Mouse (Mus musculus) frontal cortex, postnatal 14 days (tissue): ENCODE measurements at regions not wholly inside any gene's neighbourhood (a gene's known extent, or its start where the extent isn't known, plus 50 kb on each side); places are given as distances from the start of the nearest gene placed in this dataset.
"Not testable (repeated sequence)": the region's sequence is repeated elsewhere in the genome, so short reads cannot be mapped to it uniquely, and the experiment has no call there.

Experiments used
- DNase-seq, 2 experiments: peaks; one replicate each; pipeline ENCODE4 v3.0.0; 2022; ENCODE audit warnings: low spot score in 2 of 2

- no peak for DNase-seq
Observed at GRCm38 (mm10) chr14:86315974-86316373, 825.1 kb downstream of the Diaph3 start.

GRCm38 (mm10) chr14:86308949-86309543, 832.0 kb downstream of the Diaph3 start:
- no peak for DNase-seq

DNA sequence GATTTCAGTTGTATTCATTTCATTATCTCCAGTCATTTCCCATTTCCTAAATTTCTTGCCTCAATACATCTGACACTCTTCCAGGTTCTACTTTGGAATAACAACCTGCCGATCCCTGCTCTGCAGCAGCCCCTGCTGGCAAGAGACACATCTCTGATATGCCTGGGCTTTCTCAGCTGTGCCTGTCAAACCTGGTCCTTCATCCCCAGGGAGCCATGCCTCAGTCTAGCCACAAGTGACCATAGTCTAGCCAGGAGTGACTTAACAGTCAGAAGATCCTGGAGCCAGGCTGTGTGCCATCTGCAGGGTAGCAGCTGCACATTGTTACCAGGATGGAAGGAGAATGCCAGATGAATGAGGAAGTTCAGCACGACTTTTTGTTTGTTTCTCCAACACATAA, 833.2 kb downstream of the Diaph3 start:
- DNase-seq, result peak; percentile 26 to 51

GRCm38 (mm10) chr14:86301666-86302065, 839.4 kb downstream of the Diaph3 start:
- no peak for DNase-seq

GRCm38 (mm10) chr14:86300811-86301210, 840.2 kb downstream of the Diaph3 start:
- DNase-seq, result no peak

GRCm38 (mm10) chr14:86297991-86298390, 843.0 kb downstream of the Diaph3 start:
- no peak for DNase-seq

DNA sequence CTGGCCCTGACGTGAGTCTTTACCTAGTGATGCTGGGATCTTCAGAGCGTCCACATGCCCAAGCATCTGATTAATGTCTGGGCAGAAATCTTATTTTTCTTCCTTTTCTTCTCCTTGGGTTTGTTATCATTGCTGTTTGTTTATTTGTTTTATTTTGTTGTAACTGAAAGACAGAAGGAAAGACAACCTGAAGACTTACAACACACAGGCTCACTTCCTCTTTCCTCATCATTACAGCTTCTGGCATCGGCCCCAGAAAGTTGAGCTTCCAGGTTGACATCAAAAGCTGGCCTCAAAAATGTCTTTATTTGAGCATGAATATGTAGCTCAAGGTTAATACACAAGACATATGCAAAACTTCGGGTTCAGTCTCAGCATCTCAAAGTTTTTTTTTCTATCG, 846.4 kb downstream of the Diaph3 start:
- DNase-seq, result not testable (repeated sequence)

- DNase-seq, result no peak
Observed at GRCm38 (mm10) chr14:86293804-86294203, 847.2 kb downstream of the Diaph3 start.

GRCm38 (mm10) chr14:86293371-86293770, 847.7 kb downstream of the Diaph3 start:
- no peak for DNase-seq

DNA sequence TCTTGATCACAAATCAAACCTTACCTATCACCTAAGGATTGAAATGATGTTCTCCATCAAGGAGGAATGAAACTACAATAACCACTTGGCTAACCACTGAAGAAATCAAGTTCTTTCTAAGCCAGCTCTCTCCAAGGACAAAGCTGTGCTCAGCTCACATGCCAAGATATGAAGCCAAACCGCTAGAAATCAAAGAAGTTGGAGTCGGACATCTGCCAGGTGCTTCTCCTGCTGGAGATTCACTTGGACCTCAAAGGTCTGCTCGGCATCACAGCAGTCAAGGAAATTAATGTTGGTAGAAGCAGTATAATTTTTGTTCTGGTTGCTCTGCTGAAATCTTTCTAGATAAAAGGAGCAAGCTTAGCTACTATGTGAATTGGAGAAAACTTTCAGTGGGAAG, 850.5 kb downstream of the Diaph3 start:
- no peak for DNase-seq

GRCm38 (mm10) chr14:86261640-86262230, 879.3 kb downstream of the Diaph3 start:
- no peak for DNase-seq

DNA sequence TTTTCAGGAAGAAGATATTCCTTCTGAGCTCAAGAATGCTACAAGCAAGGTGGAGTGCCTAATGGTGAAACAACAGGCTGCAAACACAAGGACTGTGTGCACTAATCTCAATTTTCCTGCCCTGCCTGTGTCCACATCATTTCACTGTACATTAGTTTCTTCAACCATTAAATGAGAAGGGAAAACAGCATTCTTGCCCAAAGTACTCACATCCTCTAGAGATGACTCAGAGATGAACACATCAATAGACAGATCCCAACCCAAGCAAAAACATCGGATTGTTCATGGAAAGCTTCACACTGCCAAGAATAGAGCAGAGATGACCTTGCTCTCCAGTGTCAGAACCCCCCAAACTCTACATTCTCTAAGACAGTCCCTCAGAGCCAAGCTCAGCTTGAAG, 886.8 kb downstream of the Diaph3 start:
- DNase-seq, result no peak

DNA sequence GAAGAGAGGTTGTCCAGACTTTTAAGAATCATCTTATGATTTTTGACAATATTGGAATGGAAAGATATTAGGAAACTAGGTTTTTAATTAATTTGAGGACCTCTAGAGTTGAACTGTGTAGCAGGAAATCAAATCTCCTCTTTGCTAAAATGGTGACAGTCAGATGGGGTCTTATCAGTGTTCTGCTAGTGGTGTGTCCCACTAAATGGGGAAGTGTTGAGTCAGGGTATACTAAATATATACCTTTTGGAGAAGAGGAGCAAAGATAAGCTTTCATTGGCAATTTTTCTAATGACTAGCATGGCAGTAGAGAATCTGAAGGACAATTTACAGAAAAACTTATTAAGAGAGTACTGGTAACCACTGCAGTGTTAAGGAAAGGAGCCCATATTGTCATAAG, 889.4 kb downstream of the Diaph3 start:
- DNase-seq, result no peak

- DNase-seq, result peak in 1 of 2 experiments; percentile 13
Observed at GRCm38 (mm10) chr14:86247686-86248085, 893.3 kb downstream of the Diaph3 start.

DNA sequence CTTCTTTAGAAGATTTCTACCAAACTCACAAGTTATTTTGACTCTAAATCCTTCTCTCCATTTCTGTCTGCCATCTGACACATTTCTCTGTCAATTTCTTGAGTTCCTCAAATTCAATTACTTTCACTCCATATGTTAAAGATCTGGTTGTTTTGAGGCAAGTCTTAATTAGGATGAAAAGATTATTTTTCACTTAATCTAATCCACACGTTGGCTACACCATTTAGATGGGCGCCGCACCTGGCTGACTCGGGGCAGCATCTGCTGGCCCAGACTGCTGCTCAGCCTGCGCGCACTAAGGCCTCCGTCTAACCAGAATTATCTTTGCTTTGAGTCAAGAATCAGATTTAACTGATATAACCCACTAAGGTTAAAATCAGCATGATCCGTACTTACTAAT, 894.3 kb downstream of the Diaph3 start:
- no peak for DNase-seq

DNA sequence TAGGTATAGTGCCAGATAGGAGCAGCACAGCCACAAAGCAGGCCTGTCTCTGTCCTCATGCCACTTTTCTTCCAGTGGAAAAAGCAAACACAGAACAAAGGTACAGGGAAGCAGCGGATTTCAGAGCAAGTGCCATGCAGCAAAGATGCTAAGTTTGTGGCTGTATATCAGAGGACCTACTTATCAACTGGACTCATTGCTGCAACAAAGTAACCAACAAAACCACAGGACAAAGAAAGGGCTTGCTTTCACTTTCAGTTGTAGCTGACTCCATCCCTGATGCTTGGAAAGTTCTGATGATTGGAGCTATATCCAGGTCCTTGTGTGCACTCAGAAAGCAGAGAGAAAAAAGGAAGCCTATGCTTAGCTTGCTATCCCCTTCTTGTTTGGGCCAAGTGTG, 897.4 kb downstream of the Diaph3 start:
- no peak for DNase-seq

DNA sequence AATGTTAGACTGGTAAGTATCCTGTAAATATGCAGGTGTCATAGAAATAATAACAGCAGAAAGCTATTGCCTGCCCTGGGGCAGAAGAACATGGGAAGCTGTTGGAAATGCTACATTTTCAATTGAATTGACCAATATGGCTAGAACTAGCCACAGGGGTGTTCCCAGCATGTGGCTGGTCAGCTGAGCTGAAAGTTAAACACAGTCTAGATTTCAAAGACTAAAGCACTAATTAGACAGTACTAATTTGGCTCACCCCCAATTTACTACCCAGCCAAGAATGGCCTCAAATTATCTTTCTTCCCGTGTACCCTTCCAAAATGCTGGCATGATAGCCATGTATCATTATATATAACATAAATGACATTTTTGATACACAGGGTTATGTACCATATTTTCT, 898.2 kb downstream of the Diaph3 start:
- no peak for DNase-seq

DNA sequence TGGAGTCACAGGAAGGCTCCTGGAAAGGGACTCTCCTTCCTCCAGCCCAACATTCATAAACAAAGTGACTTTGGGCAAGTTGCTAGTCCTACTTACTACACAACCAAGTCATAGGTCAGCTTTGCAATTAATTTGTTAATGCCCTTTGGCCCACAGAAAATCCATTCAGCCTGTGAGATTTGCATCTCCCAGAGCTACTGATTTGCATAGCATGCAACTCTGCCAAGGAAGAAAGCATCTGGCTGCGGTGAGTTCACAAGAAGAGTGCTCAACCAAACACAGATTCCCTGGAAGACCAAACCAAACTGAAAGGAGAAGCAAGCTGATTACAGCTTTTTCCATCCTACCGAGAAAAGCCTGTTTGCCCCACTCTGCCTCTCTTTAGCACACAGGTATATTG, 901.9 kb downstream of the Diaph3 start:
- no peak for DNase-seq

GRCm38 (mm10) chr14:86233305-86233704, 907.7 kb downstream of the Diaph3 start:
- no peak for DNase-seq

- no peak for DNase-seq
Observed at GRCm38 (mm10) chr14:86230609-86231008, 910.4 kb downstream of the Diaph3 start.

DNA sequence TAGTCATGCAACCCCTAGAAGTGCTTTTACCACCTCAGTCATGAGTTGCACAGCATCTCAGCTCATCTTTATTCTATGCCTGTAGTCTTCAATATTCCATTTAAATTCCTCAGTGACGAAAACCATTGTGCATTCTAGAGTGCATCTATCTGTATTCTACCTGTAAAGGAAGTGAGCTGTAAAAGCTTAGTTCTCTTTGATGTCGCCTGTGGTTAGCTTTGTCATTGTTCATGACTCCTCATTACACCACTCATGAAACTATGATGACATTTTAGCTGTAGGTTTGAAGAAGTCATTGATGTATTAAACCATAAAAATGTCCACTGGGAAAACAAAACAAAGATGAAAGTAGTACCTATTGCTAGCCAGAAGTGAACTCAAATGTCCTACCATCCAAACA, 911.3 kb downstream of the Diaph3 start:
- DNase-seq, result no peak

DNA sequence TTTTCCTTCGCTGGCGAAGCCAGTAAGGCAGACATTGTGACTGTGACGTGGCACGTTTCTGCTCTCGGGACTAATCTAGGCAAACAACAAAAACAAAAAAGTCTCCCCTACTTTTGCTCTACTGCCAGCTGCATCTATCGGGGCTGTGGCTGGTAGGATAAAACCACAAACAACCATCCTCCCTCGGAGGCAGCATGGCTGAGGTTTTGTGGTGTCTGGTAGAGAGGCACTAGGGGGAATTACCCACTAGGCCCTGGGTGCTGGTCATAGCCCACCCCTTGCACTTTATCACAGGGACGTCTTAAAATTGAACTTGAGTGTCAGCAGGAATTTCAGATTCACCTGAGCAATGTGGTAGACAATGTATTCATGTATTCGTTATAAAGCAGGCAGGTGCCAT, 925.3 kb downstream of the Diaph3 start:
- no peak for DNase-seq

- DNase-seq, result no peak
Observed at GRCm38 (mm10) chr14:86211654-86212053, 929.4 kb downstream of the Diaph3 start.

GRCm38 (mm10) chr14:86204582-86204981, 936.5 kb downstream of the Diaph3 start:
- DNase-seq, result no peak
